Mouse (Mus musculus) small intestine, adult 2 months (tissue): ENCODE data around the gene Mmrn2. TPM values are rescaled to one million over a fixed set of nuclear protein-coding genes. Genes with fewer than 3 reads are reported as not detected.

Experiments
- H3K27ac ChIP-seq: fragments of 200-500 bp; 2 replicates; pipeline ENCODE4 v1.5.1; 2012; ENCODE audit warnings: low read depth, low read length, control low read depth, inconsistent platforms; ENCODE audit not compliant: insufficient read depth
- H3K27me3 ChIP-seq: fragments of 200-500 bp; 2 replicates; pipeline ENCODE4 v1.6.1; 2012; ENCODE audit warnings: mild to moderate bottlenecking, moderate library complexity, low read length, inconsistent platforms; ENCODE audit not compliant: control insufficient read depth, insufficient read depth
- H3K36me3 ChIP-seq: fragments of 200-500 bp; 2 replicates; pipeline ENCODE4 v1.6.1; 2012; ENCODE audit warnings: mild to moderate bottlenecking, low read length, control low read depth, inconsistent platforms; ENCODE audit not compliant: control insufficient read depth, insufficient read depth
- H3K4me1 ChIP-seq: fragments of 200-500 bp; 2 replicates; pipeline ENCODE4 v1.6.1; 2012; ENCODE audit warnings: low read length, inconsistent platforms, mixed read lengths; ENCODE audit not compliant: control insufficient read depth, insufficient read depth, insufficient read length
- H3K4me3 ChIP-seq: fragments of 200-500 bp; 2 replicates; pipeline ENCODE4 v1.5.1; 2012; ENCODE audit warnings: low read depth, mild to moderate bottlenecking, control low read depth, inconsistent platforms, low read length, moderate library complexity
- CTCF ChIP-seq: fragments of 200-500 bp; IDR thresholded peaks from 2 replicates; pipeline ENCODE4 v1.5.1; 2012; ENCODE audit warnings: low read depth, mild to moderate bottlenecking, control low read depth, inconsistent platforms, low read length, moderate library complexity, mixed read lengths; ENCODE audit not compliant: insufficient replicate concordance, insufficient read length; ENCODE audit errors: extremely low read depth
- POLR2A ChIP-seq: fragments of 200-500 bp; IDR thresholded peaks from 2 replicates; pipeline ENCODE4 v1.6.1; 2012; ENCODE audit warnings: low read depth, mild to moderate bottlenecking, control low read depth, inconsistent platforms, low read length, moderate library complexity
- WGBS: fragments of 180-500 bp; shearing (Covaris S2); methylation state at CpG from one replicate; pipeline ENCODE4 v1.1.7; 2018; 5-methylcytosine and 5-hydroxymethylcytosine counted together
- polyA plus RNA-seq: library from polyadenylated mRNA; depleted of rRNA; stranded (reverse); fragments of >200 nt; gene quantifications from 2 replicates; pipeline ENCODE4 v1.2.3, GENCODE M21; 2012

The Mmrn2 gene
- polyA plus RNA-seq, 1 experiment, result 5.5 TPM

GRCm38 (mm10) chr14:34341993-34342392 lies 33.3 kb upstream of the Mmrn2 start:
- 80% methylated on average over 4 of the region's 4 CpGs for WGBS
- TF ChIP-seq CTCF (no peak), POLR2A (no peak)
- no peaks in the 10 kb centered on the region for H3K27me3 ChIP-seq
- H3K27ac ChIP-seq, result no peak overlapping the region
- H3K4me1 ChIP-seq, result no peaks in the 10 kb centered on the region
- no peak overlapping the region for H3K4me3 ChIP-seq
- H3K36me3 ChIP-seq, result peaks cover 58% of the 10 kb centered on the region

GRCm38 (mm10) chr14:34343078-34343477 lies 32.2 kb upstream of the Mmrn2 start:
- 86% methylated on average over 4 of the region's 4 CpGs for WGBS
- Histone ChIP-seq H3K36me3 (peaks cover 48% of the 10 kb centered on the region), H3K4me1 (no peaks in the 10 kb centered on the region), H3K27ac (no peak overlapping the region), H3K4me3 (no peak overlapping the region), H3K27me3 (no peaks in the 10 kb centered on the region)
- TF ChIP-seq POLR2A (no peak), CTCF (no peak)

GRCm38 (mm10) chr14:34344361-34344760 lies 30.9 kb upstream of the Mmrn2 start:
- Histone ChIP-seq H3K4me1 (no peaks in the 10 kb centered on the region), H3K27ac (no peak overlapping the region), H3K4me3 (no peak overlapping the region), H3K36me3 (peaks cover 41% of the 10 kb centered on the region), H3K27me3 (no peaks in the 10 kb centered on the region)
- WGBS, result 84% methylated on average over 5 of the region's 5 CpGs
- TF ChIP-seq POLR2A (no peak), CTCF (no peak)

- Histone ChIP-seq H3K27ac (no peak overlapping the region), H3K4me3 (no peak overlapping the region), H3K27me3 (no peaks in the 10 kb centered on the region), H3K36me3 (peaks cover 30% of the 10 kb centered on the region), H3K4me1 (no peaks in the 10 kb centered on the region)
- WGBS, result 61% methylated on average over 12 of the region's 12 CpGs
- TF ChIP-seq POLR2A (no peak), CTCF (no peak)
These were observed 29.3 kb upstream of the Mmrn2 start for GRCm38 (mm10) chr14:34345771-34346566.

- Histone ChIP-seq H3K4me3 (no peak overlapping the region), H3K36me3 (peaks cover 20% of the 10 kb centered on the region), H3K4me1 (no peaks in the 10 kb centered on the region), H3K27ac (no peak overlapping the region), H3K27me3 (no peaks in the 10 kb centered on the region)
- WGBS, result 96% methylated on average over 5 of the region's 5 CpGs
- TF ChIP-seq POLR2A (no peak), CTCF (no peak)
These were observed 28.2 kb upstream of the Mmrn2 start for GRCm38 (mm10) chr14:34347084-34347483.

- Histone ChIP-seq H3K27me3 (no peaks in the 10 kb centered on the region), H3K27ac (no peak overlapping the region), H3K4me1 (no peaks in the 10 kb centered on the region), H3K36me3 (peaks cover 9% of the 10 kb centered on the region), H3K4me3 (no peak overlapping the region)
- 65% methylated on average over 7 of the region's 7 CpGs for WGBS
- no peak for TF ChIP-seq CTCF
- TF ChIP-seq POLR2A, result no peak
These were observed 27.0 kb upstream of the Mmrn2 start for GRCm38 (mm10) chr14:34348301-34348700.

- WGBS, result 51% methylated on average over 8 of the region's 8 CpGs
- TF ChIP-seq POLR2A, result no peak
- no peak for TF ChIP-seq CTCF
- H3K27ac ChIP-seq, result no peak overlapping the region
- H3K36me3 ChIP-seq, result peaks cover 6% of the 10 kb centered on the region; the same call in 1 of the 2 replicates
- H3K4me1 ChIP-seq, result no peaks in the 10 kb centered on the region
- H3K4me3 ChIP-seq, result no peak overlapping the region
- no peaks in the 10 kb centered on the region for H3K27me3 ChIP-seq
These were observed 26.3 kb upstream of the Mmrn2 start for GRCm38 (mm10) chr14:34349007-34349406.
